Mouse (Mus musculus): ENCODE measurements around the gene Gnptab.

Gene Gnptab

DNA sequence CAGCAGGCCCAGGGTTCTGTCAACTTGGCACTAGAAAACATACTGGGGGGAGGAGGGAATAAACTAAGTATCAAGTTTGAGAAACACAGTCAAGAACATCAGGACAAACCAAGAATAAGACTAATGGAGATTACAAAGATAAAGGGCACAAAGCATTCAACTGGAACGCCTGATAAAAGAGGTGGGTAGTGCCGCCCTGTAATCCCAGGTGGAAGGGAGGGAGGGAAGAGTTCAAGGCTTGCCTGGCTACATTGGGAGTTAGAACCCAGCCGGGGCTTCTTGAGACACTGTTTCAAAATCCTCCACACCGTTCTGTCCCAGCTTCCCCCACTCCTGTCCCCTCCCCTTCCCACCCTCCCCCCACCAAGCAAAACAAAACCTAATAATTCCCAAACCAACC lies 1.3 kb upstream of the Gnptab start:
- DNase-seq (ENCODE audit: low spot score in 2 of 2), result no peak

GRCm38 (mm10) chr10:88380002-88380401 lies 1.1 kb downstream of the Gnptab start:
- DNase-seq (ENCODE audit: low spot score in 2 of 2), result no peak

- DNase-seq (ENCODE audit: low spot score in 2 of 2), result no peak
These were observed 1.6 kb downstream of the Gnptab start for GRCm38 (mm10) chr10:88380430-88381060.

GRCm38 (mm10) chr10:88381286-88381685 lies 2.4 kb downstream of the Gnptab start:
- DNase-seq (ENCODE audit: low spot score in 2 of 2), result no peak

- no peak for DNase-seq (ENCODE audit: low spot score in 2 of 2)
These were observed 3.1 kb downstream of the Gnptab start for GRCm38 (mm10) chr10:88382009-88382408.

DNA sequence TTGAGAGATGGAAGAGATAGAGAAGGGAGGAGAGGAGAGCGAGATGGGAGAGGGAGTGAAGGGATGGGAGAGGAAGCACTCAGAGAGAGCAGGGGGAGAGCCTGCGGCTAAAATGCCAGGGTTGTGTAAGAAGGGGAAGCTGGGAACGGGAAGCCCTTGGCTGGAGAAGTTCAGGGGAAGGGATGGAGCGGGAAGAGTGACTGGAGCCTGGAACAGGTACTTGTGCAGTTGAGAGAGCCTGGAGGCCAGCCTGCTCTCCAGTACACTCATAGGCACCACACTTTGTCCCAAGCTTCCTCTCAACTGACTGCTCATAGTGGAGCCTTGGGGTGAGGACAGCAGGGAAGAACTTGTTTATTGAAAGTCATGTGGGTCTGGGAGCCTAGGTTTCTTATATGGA lies 4.5 kb downstream of the Gnptab start:
- no peak for DNase-seq (ENCODE audit: low spot score in 2 of 2)

- no peak for DNase-seq (ENCODE audit: low spot score in 2 of 2)
These were observed 5.1 kb downstream of the Gnptab start for GRCm38 (mm10) chr10:88384081-88384480.

GRCm38 (mm10) chr10:88385290-88385689 lies 6.4 kb downstream of the Gnptab start:
- no peak for DNase-seq (ENCODE audit: low spot score in 2 of 2)

GRCm38 (mm10) chr10:88385758-88386157 lies 6.8 kb downstream of the Gnptab start:
- no peak for DNase-seq (ENCODE audit: low spot score in 2 of 2)

DNA sequence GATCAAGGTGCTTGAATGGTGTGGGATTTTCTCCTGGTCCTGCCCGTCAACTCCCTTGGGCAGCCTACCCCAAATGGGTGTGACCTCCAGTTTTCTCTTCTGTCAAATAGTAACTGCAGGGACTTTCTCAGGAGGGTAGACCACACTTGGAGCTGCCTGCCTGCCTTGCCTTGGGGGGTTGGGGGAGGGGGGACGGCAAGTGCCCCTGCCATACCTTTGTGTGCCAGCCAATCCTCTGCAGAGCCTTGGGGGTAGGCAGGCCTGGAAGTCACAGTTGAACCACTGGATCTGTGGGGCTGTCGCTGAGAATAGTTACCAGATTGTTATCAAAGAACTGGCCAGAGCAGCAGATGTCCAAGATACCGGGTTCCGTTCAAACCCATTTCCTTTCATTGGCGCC lies 7.3 kb downstream of the Gnptab start:
- DNase-seq (ENCODE audit: low spot score in 2 of 2), result no peak

DNA sequence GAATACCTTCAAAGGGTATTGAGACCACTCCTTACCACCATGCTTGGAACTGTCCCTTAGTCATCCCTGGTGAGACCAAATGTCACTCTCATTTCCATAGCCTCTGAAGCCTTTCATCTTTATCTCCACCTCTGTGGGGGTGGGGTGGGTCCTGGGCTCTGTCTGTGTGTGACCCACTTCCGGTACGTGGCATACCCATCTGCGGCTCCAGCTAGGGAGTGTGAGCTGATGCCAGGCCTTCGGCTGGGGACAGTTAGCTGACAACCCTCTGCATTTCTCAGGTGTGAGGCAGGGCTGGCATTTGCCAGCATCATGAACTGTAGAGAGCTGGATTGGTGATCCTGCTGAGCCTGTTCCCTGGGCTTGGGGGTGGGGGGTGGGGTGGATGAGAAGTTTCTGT lies 10.6 kb downstream of the Gnptab start:
- no peak for DNase-seq (ENCODE audit: low spot score in 2 of 2)

DNA sequence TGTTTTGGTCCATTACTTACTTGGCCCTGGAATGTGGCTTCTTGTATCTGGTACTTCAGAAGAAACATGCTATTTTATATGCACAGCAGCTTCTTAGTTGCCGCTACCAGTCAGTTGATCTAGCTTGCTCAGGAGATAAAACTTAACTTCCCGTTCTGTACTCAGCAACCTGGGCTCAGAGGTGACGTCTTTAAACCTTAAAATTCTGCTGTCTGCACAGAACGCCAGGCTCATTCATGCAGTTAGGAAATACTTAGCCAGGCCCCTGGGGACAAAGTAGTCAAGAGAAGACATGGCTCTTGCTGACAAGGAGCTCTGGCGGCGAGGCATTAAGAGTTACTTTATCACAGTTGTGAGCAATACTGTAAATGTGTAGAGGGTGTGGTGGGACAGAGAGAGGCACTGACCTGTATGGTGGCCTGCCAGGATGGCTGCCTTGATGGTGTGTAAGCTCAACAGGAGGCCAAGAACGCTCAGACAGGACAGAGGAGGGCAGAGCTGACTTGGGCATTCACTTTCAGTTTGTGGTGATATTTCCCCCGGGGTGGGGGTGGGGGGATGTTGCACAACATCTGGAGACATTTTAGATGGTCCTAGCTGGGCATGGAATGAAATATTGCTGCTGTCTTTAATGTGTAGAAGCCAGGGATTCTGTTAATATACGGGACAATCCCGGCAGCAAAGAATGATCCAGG lies 11.3 kb downstream of the Gnptab start:
- DNase-seq (ENCODE audit: low spot score in 2 of 2), result no peak

- DNase-seq (ENCODE audit: low spot score in 2 of 2), result no peak
These were observed 12.6 kb downstream of the Gnptab start for GRCm38 (mm10) chr10:88391495-88391894.

DNA sequence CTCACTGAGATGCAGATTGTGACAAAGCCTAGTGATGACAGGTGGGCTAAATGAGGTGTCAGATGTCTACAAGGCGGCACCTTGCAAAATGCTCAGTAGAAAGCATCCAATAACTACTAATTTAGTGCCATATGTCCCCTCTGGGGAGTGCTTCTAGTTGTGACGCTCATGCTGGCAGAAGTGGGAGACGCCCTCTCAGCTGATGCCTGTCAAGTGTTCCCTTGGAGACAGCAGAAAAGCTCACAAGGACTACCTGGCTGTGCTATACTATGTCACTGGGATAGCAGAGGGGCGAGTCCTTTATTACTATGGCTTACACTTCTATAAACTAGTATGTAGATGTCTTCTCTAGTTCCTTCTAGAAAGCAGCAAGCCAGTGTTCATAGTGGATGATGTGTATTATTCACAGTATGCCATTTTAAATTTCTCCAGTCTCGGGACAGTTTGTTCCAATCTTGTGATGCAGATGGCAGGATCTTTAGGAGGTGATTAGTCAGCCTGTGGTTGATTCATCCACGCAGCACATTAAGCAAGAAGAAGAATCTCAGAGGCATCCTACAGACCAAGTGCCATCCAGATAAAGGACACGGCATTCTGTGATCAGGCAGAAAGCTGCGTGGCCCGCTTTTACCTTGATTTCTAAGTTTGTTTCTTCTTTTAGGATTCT lies 13.4 kb downstream of the Gnptab start:
- DNase-seq (ENCODE audit: low spot score in 2 of 2), result no peak

DNA sequence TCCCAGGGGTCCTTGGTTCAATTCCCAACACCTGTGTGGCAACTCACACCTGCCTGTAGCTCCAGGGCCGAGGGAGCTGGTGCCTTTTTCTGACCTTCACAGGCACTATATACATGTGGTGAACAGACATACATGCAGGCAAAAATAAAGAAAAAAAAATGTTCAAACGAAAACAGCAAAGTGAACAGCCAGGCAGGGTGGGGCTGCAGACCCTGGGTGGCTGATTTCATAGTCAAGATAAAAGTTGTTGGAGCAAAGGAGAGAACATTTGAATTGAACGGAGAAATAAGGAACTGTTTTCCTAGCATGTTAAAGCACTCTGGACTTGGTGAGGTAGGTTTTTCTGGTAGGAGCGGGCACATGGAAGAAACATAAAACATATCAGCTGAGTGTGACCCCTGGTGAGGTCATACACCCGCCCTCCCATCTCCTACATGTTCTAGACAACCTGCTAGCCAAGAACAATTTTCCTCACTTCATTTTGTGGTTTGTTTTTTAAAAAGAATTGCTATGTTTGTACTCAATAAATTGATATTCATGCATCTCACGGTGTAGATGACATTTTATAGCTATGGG lies 19.8 kb downstream of the Gnptab start:
- no peak for DNase-seq (ENCODE audit: low spot score in 2 of 2)

- DNase-seq (ENCODE audit: low spot score in 2 of 2), result no peak
These were observed 20.3 kb downstream of the Gnptab start for GRCm38 (mm10) chr10:88399271-88399670.

DNA sequence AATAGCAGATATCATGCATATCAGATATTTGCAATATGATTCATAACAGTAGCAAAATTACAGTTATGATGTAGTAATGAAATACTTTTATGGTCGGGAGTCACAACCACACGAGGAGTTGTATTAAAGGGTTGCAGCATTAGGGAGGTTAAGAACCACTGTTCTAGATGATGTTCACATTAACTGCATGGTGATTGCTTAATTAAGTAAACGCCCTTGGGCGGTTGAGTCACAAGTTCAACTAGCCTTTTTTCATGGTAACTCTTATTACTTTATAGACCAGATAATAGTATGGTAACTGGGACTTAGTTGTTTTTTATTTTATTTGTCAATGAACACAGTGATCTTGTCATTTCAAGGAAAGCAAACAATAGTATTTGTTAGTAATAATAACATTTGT lies 24.1 kb downstream of the Gnptab start:
- DNase-seq (ENCODE audit: low spot score in 2 of 2), result no peak

- no peak for DNase-seq (ENCODE audit: low spot score in 2 of 2)
These were observed 25.3 kb downstream of the Gnptab start for GRCm38 (mm10) chr10:88404220-88404619.

- no peak for DNase-seq (ENCODE audit: low spot score in 2 of 2)
These were observed 26.9 kb downstream of the Gnptab start for GRCm38 (mm10) chr10:88405812-88406211.

DNA sequence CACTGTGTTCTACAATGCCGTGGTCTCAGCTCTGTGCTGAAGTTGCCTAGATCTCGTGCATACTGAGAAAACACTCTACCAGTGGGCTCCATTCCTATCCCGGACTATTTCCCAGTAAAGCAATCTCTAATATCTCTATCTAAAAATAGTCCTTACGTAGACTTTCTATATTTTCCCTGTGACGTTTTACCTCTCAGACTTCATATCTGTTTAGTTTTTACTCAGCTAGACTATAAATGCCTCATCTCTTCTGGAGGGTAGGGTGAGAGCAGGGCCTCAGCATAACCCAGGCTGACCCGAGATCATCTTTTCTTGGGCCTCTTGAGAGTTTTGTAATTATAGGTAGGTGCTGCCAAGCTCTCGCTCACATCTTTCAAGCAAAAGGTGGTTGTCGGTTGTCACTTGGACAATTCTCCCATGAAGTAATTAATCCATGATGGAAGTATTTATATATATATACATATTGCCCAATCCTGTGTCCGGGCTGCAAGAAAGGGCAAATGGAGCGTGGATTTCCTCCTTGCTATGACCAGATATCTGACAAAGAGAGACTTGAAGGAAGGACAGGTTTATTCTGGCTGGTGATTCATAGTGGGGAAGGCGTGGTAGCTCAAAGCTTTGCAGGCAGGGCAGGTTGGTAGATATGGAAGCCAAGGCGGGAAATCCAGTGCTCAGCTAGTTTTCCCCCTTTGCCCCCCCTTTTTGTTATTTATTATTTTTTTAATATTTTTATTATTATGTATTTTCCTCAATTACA lies 29.1 kb downstream of the Gnptab start:
- DNase-seq (ENCODE audit: low spot score in 2 of 2), result no peak

DNA sequence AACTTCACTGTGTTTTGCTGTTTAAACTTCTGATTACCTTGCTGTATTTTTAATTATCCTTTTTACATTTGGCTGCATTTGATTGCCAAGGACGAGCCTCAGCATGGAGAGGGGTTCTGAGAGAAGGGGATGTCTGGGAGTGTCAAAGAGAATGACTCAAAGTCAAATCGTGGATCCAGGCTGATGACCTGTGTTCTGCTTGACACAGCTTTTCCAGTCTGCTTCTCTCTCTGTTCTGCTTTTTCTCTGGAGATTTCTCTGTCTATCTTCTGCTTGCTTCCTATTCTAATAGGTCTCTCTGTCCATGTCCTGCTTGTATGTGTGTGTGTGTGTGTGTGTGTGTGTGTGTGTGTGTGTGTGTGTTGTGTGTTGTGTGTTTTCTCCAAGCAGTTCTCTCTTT lies 30.8 kb downstream of the Gnptab start:
- DNase-seq (ENCODE audit: low spot score in 2 of 2), result no peak
